Mouse (Mus musculus) ES-E14 (cell line): Measurements from ENCODE around the gene Glce.

Source experiments
- CHD2 ChIP-seq: IDR thresholded peaks from 2 replicates; pipeline ENCODE4 v1.6.1; 2014; ENCODE audit warnings: mild to moderate bottlenecking, low read depth, low read length, inconsistent platforms
- HCFC1 ChIP-seq: IDR thresholded peaks from 2 replicates; pipeline ENCODE4 v1.6.1; 2012; ENCODE audit warnings: low read length, inconsistent platforms, borderline replicate concordance; ENCODE audit not compliant: insufficient read depth
- MAFK ChIP-seq: IDR thresholded peaks from 2 replicates; pipeline ENCODE4 v1.6.1; 2014; ENCODE audit warnings: mild to moderate bottlenecking, low read depth, low read length, inconsistent platforms; ENCODE audit not compliant: insufficient read depth
- ZC3H11A ChIP-seq: IDR thresholded peaks from 2 replicates; pipeline ENCODE4 v1.6.1; 2012; ENCODE audit warnings: low read depth, mild to moderate bottlenecking, inconsistent platforms, low read length, borderline replicate concordance
- ZNF384 ChIP-seq: IDR thresholded peaks from 2 replicates; pipeline ENCODE4 v1.6.1; 2012; ENCODE audit warnings: low read depth, low read length, inconsistent platforms

- TF ChIP-seq MAFK (no peak), CHD2 (no peak), HCFC1 (no peak), ZNF384 (no peak), ZC3H11A (no peak)
Observed at GRCm38 (mm10) chr9:62154551-62154950, 32.1 kb upstream of the Glce start.
